Mouse (Mus musculus): ENCODE data around the gene Ndst4. TPM values are rescaled to one million over a fixed set of nuclear protein-coding genes. Genes with fewer than 3 reads are reported as not detected.

Ndst4 gene
- 4.6 and 4.7 TPM in 2 replicates for polyA plus RNA-seq (2014; fragmentation: Nextera tagmentation; extraction: Ambion mirVana)

GRCm38 (mm10) chr3:125403601-125404396, at the start of gene Ndst4:
TSS of gene Ndst4 (plus strand) at chr3:125404076.
- ATAC-seq (ENCODE audit: low read depth): peak; percentile 95
- H3K27me3 ChIP-seq (ENCODE audit: control insufficient read depth, insufficient read depth, low read length): no peaks in the 10 kb centered on the region
- H3K9me3 ChIP-seq (ENCODE audit: control insufficient read depth, low read length): no peaks in the 10 kb centered on the region
- H3K4me2 ChIP-seq (ENCODE audit: low read depth, low read length): peak within 1 kb of the TSS; percentile 68
- H3K27ac ChIP-seq (ENCODE audit: low read depth, low read length): peak within 1 kb of the TSS; percentile 30
- H3K9ac ChIP-seq (replicated peaks; ENCODE audit: low read depth, low read length): peak within 1 kb of the TSS; percentile 44; the same call in 1 of the 2 replicates
- H3K36me3 ChIP-seq (ENCODE audit: control insufficient read depth, insufficient read depth, low read length): no peaks in the 10 kb centered on the region
- H3K4me1 ChIP-seq (ENCODE audit: control insufficient read depth, insufficient read depth, low read length): no peaks in the 10 kb centered on the region
- 7% methylated on average over 14 of the region's 14 CpGs for WGBS
- peak within 1 kb of the TSS; percentile 35 for H3K4me3 ChIP-seq (ENCODE audit: low read depth, low read length)

GRCm38 (mm10) chr3:125397443-125397842, 6.4 kb upstream of the Ndst4 start:
- no peaks in the 10 kb centered on the region for H3K36me3 ChIP-seq (ENCODE audit: control insufficient read depth, insufficient read depth, low read length)
- H3K27ac ChIP-seq (ENCODE audit: low read depth, low read length): no peak overlapping the region
- H3K9me3 ChIP-seq (ENCODE audit: control insufficient read depth, low read length): no peaks in the 10 kb centered on the region
- H3K9ac ChIP-seq (replicated peaks; ENCODE audit: low read depth, low read length): no peak overlapping the region
- ATAC-seq (ENCODE audit: low read depth): no peak
- no peak overlapping the region for H3K4me2 ChIP-seq (ENCODE audit: low read depth, low read length)
- 64% methylated on average over 3 of the region's 3 CpGs for WGBS
- no peak overlapping the region for H3K4me3 ChIP-seq (ENCODE audit: low read depth, low read length)
- no peaks in the 10 kb centered on the region for H3K27me3 ChIP-seq (ENCODE audit: control insufficient read depth, insufficient read depth, low read length)
- no peaks in the 10 kb centered on the region for H3K4me1 ChIP-seq (ENCODE audit: control insufficient read depth, insufficient read depth, low read length)

GRCm38 (mm10) chr3:125406456-125406855, 2.6 kb downstream of the Ndst4 start:
- Histone ChIP-seq H3K4me2 (ENCODE audit: low read depth, low read length) (0 out of 2 replicates have a peak overlapping the region, but pooled peaks have one; percentile 26), H3K4me3 (ENCODE audit: low read depth, low read length) (no peak overlapping the region), H3K27me3 (ENCODE audit: control insufficient read depth, insufficient read depth, low read length) (no peaks in the 10 kb centered on the region), H3K9me3 (ENCODE audit: control insufficient read depth, low read length) (no peaks in the 10 kb centered on the region), H3K36me3 (ENCODE audit: control insufficient read depth, insufficient read depth, low read length) (no peaks in the 10 kb centered on the region), H3K4me1 (ENCODE audit: control insufficient read depth, insufficient read depth, low read length) (no peaks in the 10 kb centered on the region), H3K27ac (ENCODE audit: low read depth, low read length) (no peak overlapping the region), H3K9ac (replicated peaks; ENCODE audit: low read depth, low read length) (no peak overlapping the region)
- WGBS: 36% methylated on average over 2 of the region's 2 CpGs
- no peak for ATAC-seq (ENCODE audit: low read depth)

GRCm38 (mm10) chr3:125406991-125407390, 3.1 kb downstream of the Ndst4 start:
- Histone ChIP-seq H3K9ac (replicated peaks; ENCODE audit: low read depth, low read length) (no peak overlapping the region), H3K4me1 (ENCODE audit: control insufficient read depth, insufficient read depth, low read length) (no peaks in the 10 kb centered on the region), H3K36me3 (ENCODE audit: control insufficient read depth, insufficient read depth, low read length) (no peaks in the 10 kb centered on the region), H3K27ac (ENCODE audit: low read depth, low read length) (no peak overlapping the region), H3K4me2 (ENCODE audit: low read depth, low read length) (no peak overlapping the region), H3K9me3 (ENCODE audit: control insufficient read depth, low read length) (no peaks in the 10 kb centered on the region), H3K27me3 (ENCODE audit: control insufficient read depth, insufficient read depth, low read length) (no peaks in the 10 kb centered on the region), H3K4me3 (ENCODE audit: low read depth, low read length) (no peak overlapping the region)
- no peak for ATAC-seq (ENCODE audit: low read depth)
- 80% methylated on average over 3 of the region's 3 CpGs for WGBS

- WGBS: 39% methylated on average over 6 of the region's 6 CpGs
- no peak for ATAC-seq (ENCODE audit: low read depth)
These were observed 63.2 kb downstream of the Ndst4 start for GRCm38 (mm10) chr3:125466894-125467652.

GRCm38 (mm10) chr3:125510102-125510501, 106.2 kb downstream of the Ndst4 start:
- Histone ChIP-seq H3K9me3 (ENCODE audit: control insufficient read depth, low read length) (no peaks in the 10 kb centered on the region), H3K9ac (replicated peaks; ENCODE audit: low read depth, low read length) (no peak overlapping the region), H3K4me2 (ENCODE audit: low read depth, low read length) (no peak overlapping the region), H3K27ac (ENCODE audit: low read depth, low read length) (no peak overlapping the region), H3K27me3 (ENCODE audit: control insufficient read depth, insufficient read depth, low read length) (no peaks in the 10 kb centered on the region), H3K36me3 (ENCODE audit: control insufficient read depth, insufficient read depth, low read length) (no peaks in the 10 kb centered on the region), H3K4me1 (ENCODE audit: control insufficient read depth, insufficient read depth, low read length) (no peaks in the 10 kb centered on the region), H3K4me3 (ENCODE audit: low read depth, low read length) (no peak overlapping the region)
- 88% methylated on average over 5 of the region's 5 CpGs for WGBS
- ATAC-seq (ENCODE audit: low read depth): no peak

More at GRCm38 (mm10) chr3:125466894-125467652, 63.2 kb downstream of the Ndst4 start:
- Histone ChIP-seq H3K36me3 (ENCODE audit: control insufficient read depth, insufficient read depth, low read length) (no peaks in the 10 kb centered on the region), H3K4me1 (ENCODE audit: control insufficient read depth, insufficient read depth, low read length) (no peaks in the 10 kb centered on the region), H3K9ac (replicated peaks; ENCODE audit: low read depth, low read length) (no peak overlapping the region), H3K4me3 (ENCODE audit: low read depth, low read length) (no peak overlapping the region), H3K27me3 (ENCODE audit: control insufficient read depth, insufficient read depth, low read length) (no peaks in the 10 kb centered on the region), H3K27ac (ENCODE audit: low read depth, low read length) (no peak overlapping the region), H3K9me3 (ENCODE audit: control insufficient read depth, low read length) (no peaks in the 10 kb centered on the region), H3K4me2 (ENCODE audit: low read depth, low read length) (no peak overlapping the region)

GRCm38 (mm10) chr3:125533371-125533770, 129.5 kb downstream of the Ndst4 start:
- H3K36me3 ChIP-seq (ENCODE audit: control insufficient read depth, insufficient read depth, low read length): no peaks in the 10 kb centered on the region
- H3K27ac ChIP-seq (ENCODE audit: low read depth, low read length): no peak overlapping the region
- no peaks in the 10 kb centered on the region for H3K9me3 ChIP-seq (ENCODE audit: control insufficient read depth, low read length)
- 44% methylated on average over 8 of the region's 8 CpGs for WGBS
- no peak overlapping the region for H3K9ac ChIP-seq (replicated peaks; ENCODE audit: low read depth, low read length)
- no peaks in the 10 kb centered on the region for H3K27me3 ChIP-seq (ENCODE audit: control insufficient read depth, insufficient read depth, low read length)
- no peak overlapping the region for H3K4me3 ChIP-seq (ENCODE audit: low read depth, low read length)
- H3K4me2 ChIP-seq (ENCODE audit: low read depth, low read length): no peak overlapping the region
- ATAC-seq (ENCODE audit: low read depth): peak; percentile 60; the same call in 1 of the 2 replicates
- H3K4me1 ChIP-seq (ENCODE audit: control insufficient read depth, insufficient read depth, low read length): no peaks in the 10 kb centered on the region; the same call in 1 of the 2 replicates

- WGBS: 93% methylated on average over 2 of the region's 2 CpGs
- ATAC-seq (ENCODE audit: low read depth): no peak
- no peak overlapping the region for H3K27ac ChIP-seq (ENCODE audit: low read depth, low read length)
- H3K4me1 ChIP-seq (ENCODE audit: control insufficient read depth, insufficient read depth, low read length): no peaks in the 10 kb centered on the region
- H3K4me3 ChIP-seq (ENCODE audit: low read depth, low read length): no peak overlapping the region
- H3K27me3 ChIP-seq (ENCODE audit: control insufficient read depth, insufficient read depth, low read length): no peaks in the 10 kb centered on the region
- H3K9me3 ChIP-seq (ENCODE audit: control insufficient read depth, low read length): no peaks in the 10 kb centered on the region
- no peaks in the 10 kb centered on the region for H3K36me3 ChIP-seq (ENCODE audit: control insufficient read depth, insufficient read depth, low read length)
- H3K9ac ChIP-seq (replicated peaks; ENCODE audit: low read depth, low read length): no peak overlapping the region
- no peak overlapping the region for H3K4me2 ChIP-seq (ENCODE audit: low read depth, low read length)
These were observed 166.7 kb downstream of the Ndst4 start for GRCm38 (mm10) chr3:125570602-125571001.

- ATAC-seq (ENCODE audit: low read depth): no peak
- whole genome bisulfite sequencing: 78% methylated on average over 2 of the region's 2 CpGs
- H3K27me3 ChIP-seq (ENCODE audit: control insufficient read depth, insufficient read depth, low read length): no peaks in the 10 kb centered on the region
- no peaks in the 10 kb centered on the region for H3K36me3 ChIP-seq (ENCODE audit: control insufficient read depth, insufficient read depth, low read length)
- H3K4me3 ChIP-seq (ENCODE audit: low read depth, low read length): no peak overlapping the region
- H3K27ac ChIP-seq (ENCODE audit: low read depth, low read length): no peak overlapping the region
- no peaks in the 10 kb centered on the region for H3K9me3 ChIP-seq (ENCODE audit: control insufficient read depth, low read length)
- no peak overlapping the region for H3K9ac ChIP-seq (replicated peaks; ENCODE audit: low read depth, low read length)
- no peaks in the 10 kb centered on the region for H3K4me1 ChIP-seq (ENCODE audit: control insufficient read depth, insufficient read depth, low read length)
- H3K4me2 ChIP-seq (ENCODE audit: low read depth, low read length): no peak overlapping the region
These were observed 228.4 kb downstream of the Ndst4 start for GRCm38 (mm10) chr3:125632233-125632632.

All from neural tube, embryonic 14.5 days (tissue).